Mouse (Mus musculus) small intestine, adult 2 months (tissue): ENCODE measurements around the gene Uap1l1. TPM values are rescaled to one million over a fixed set of nuclear protein-coding genes. Genes with fewer than 3 reads are reported as not detected.

Source experiments
- H3K27ac ChIP-seq: fragments of 200-500 bp; 2 replicates; pipeline ENCODE4 v1.5.1; 2012; ENCODE audit warnings: low read depth, low read length, control low read depth, inconsistent platforms; ENCODE audit not compliant: insufficient read depth
- H3K27me3 ChIP-seq: fragments of 200-500 bp; 2 replicates; pipeline ENCODE4 v1.6.1; 2012; ENCODE audit warnings: mild to moderate bottlenecking, moderate library complexity, low read length, inconsistent platforms; ENCODE audit not compliant: control insufficient read depth, insufficient read depth
- H3K36me3 ChIP-seq: fragments of 200-500 bp; 2 replicates; pipeline ENCODE4 v1.6.1; 2012; ENCODE audit warnings: mild to moderate bottlenecking, low read length, control low read depth, inconsistent platforms; ENCODE audit not compliant: control insufficient read depth, insufficient read depth
- H3K4me1 ChIP-seq: fragments of 200-500 bp; 2 replicates; pipeline ENCODE4 v1.6.1; 2012; ENCODE audit warnings: low read length, inconsistent platforms, mixed read lengths; ENCODE audit not compliant: control insufficient read depth, insufficient read depth, insufficient read length
- H3K4me3 ChIP-seq: fragments of 200-500 bp; 2 replicates; pipeline ENCODE4 v1.5.1; 2012; ENCODE audit warnings: low read depth, mild to moderate bottlenecking, control low read depth, inconsistent platforms, low read length, moderate library complexity
- CTCF ChIP-seq: fragments of 200-500 bp; IDR thresholded peaks from 2 replicates; pipeline ENCODE4 v1.5.1; 2012; ENCODE audit warnings: low read depth, mild to moderate bottlenecking, control low read depth, inconsistent platforms, low read length, moderate library complexity, mixed read lengths; ENCODE audit not compliant: insufficient replicate concordance, insufficient read length; ENCODE audit errors: extremely low read depth
- POLR2A ChIP-seq: fragments of 200-500 bp; IDR thresholded peaks from 2 replicates; pipeline ENCODE4 v1.6.1; 2012; ENCODE audit warnings: low read depth, mild to moderate bottlenecking, control low read depth, inconsistent platforms, low read length, moderate library complexity
- WGBS: fragments of 180-500 bp; shearing (Covaris S2); methylation state at CpG from one replicate; pipeline ENCODE4 v1.1.7; 2018; 5-methylcytosine and 5-hydroxymethylcytosine counted together
- polyA plus RNA-seq: library from polyadenylated mRNA; depleted of rRNA; stranded (reverse); fragments of >200 nt; gene quantifications from 2 replicates; pipeline ENCODE4 v1.2.3, GENCODE M21; 2012; rRNA removed

Uap1l1 gene
- polyA plus RNA-seq, 1 experiment: 360 TPM

GRCm38 (mm10) chr2:25318119-25318966, 47.1 kb downstream of the Uap1l1 start:
- peaks cover 8% of the 10 kb centered on the region; the same call in 1 of the 2 replicates for H3K27me3 ChIP-seq
- WGBS: 5% methylated on average over 31 of the region's 31 CpGs
- H3K4me1 ChIP-seq: peaks cover 5% of the 10 kb centered on the region; the same call in 1 of the 2 replicates
- H3K27ac ChIP-seq: no peak overlapping the region
- TF ChIP-seq POLR2A (no peak), CTCF (no peak)
- H3K36me3 ChIP-seq: no peaks in the 10 kb centered on the region
- peak overlapping the region; percentile 21; the same call in 1 of the 2 replicates for H3K4me3 ChIP-seq

- Histone ChIP-seq H3K4me3 (0 out of 2 replicates have a peak overlapping the region, but pooled peaks have one; percentile 33), H3K27me3 (peaks cover 16% of the 10 kb centered on the region), H3K27ac (no peak overlapping the region), H3K36me3 (no peaks in the 10 kb centered on the region), H3K4me1 (peaks cover 2% of the 10 kb centered on the region; the same call in 1 of the 2 replicates)
- 4% methylated on average over 11 of the region's 11 CpGs for WGBS
- no peak for TF ChIP-seq CTCF
- no peak for TF ChIP-seq POLR2A
These were observed 54.0 kb downstream of the Uap1l1 start for GRCm38 (mm10) chr2:25311491-25311891.

- no peaks in the 10 kb centered on the region for H3K36me3 ChIP-seq
- TF ChIP-seq CTCF (no peak), POLR2A (no peak)
- peaks cover 16% of the 10 kb centered on the region for H3K27me3 ChIP-seq
- peaks cover 2% of the 10 kb centered on the region; the same call in 1 of the 2 replicates for H3K4me1 ChIP-seq
- WGBS: 5% methylated on average over 22 of the region's 22 CpGs
- H3K27ac ChIP-seq: no peak overlapping the region
- H3K4me3 ChIP-seq: peak overlapping the region; percentile 33; the same call in 1 of the 2 replicates
These were observed 54.5 kb downstream of the Uap1l1 start for GRCm38 (mm10) chr2:25310969-25311368.

- TF ChIP-seq POLR2A: no peak
- no peak for TF ChIP-seq CTCF
- H3K27me3 ChIP-seq: peaks cover 16% of the 10 kb centered on the region
- 58% methylated on average over 10 of the region's 10 CpGs for WGBS
- H3K27ac ChIP-seq: no peak overlapping the region
- no peaks in the 10 kb centered on the region for H3K36me3 ChIP-seq
- peaks cover 2% of the 10 kb centered on the region; the same call in 1 of the 2 replicates for H3K4me1 ChIP-seq
- H3K4me3 ChIP-seq: no peak overlapping the region
These were observed 55.3 kb downstream of the Uap1l1 start for GRCm38 (mm10) chr2:25310180-25310579.

Other genes with a start within 250 kb of the Uap1l1 start
- 24.4 and 39.0 TPM in 2 replicates for gene Nrarp, start 184.9 kb downstream of the Uap1l1 start, polyA plus RNA-seq
- gene Tor4a, start 168.8 kb downstream of the Uap1l1 start, polyA plus RNA-seq: 37.3 and 49.3 TPM in 2 replicates
- 21.8 and 37.2 TPM in 2 replicates for gene Nelfb, start 154.2 kb downstream of the Uap1l1 start, polyA plus RNA-seq
- not detected in 2 replicates for gene Stpg3, start 151.0 kb downstream of the Uap1l1 start, polyA plus RNA-seq
- 0.10 TPM in 1 of 2 replicates, not detected in the other for gene Fam166a, start 146.9 kb downstream of the Uap1l1 start, polyA plus RNA-seq
- 481 and 881 TPM in 2 replicates for gene Tubb4b, start 141.0 kb downstream of the Uap1l1 start, polyA plus RNA-seq
- gene Slc34a3, start 131.3 kb downstream of the Uap1l1 start, polyA plus RNA-seq: 0.05 and 5.6 TPM in 2 replicates
- gene Rnf224, start 128.9 kb downstream of the Uap1l1 start, polyA plus RNA-seq: 0.10 TPM in 1 of 2 replicates, not detected in the other
- 7.3 and 145 TPM in 2 replicates for gene Rnf208, start 123.4 kb downstream of the Uap1l1 start, polyA plus RNA-seq
- 1.7 and 10.7 TPM in 2 replicates for gene Cysrt1, start 123.2 kb downstream of the Uap1l1 start, polyA plus RNA-seq
- 15.3 and 45.8 TPM in 2 replicates for gene AL732309.1, start 118.8 kb downstream of the Uap1l1 start, polyA plus RNA-seq
- 29.8 and 51.5 TPM in 2 replicates for gene Tmem203, start 110.2 kb downstream of the Uap1l1 start, polyA plus RNA-seq
- gene Tprn, start 103.1 kb downstream of the Uap1l1 start, polyA plus RNA-seq: 183 and 436 TPM in 2 replicates
- gene Ssna1, start 93.2 kb downstream of the Uap1l1 start, polyA plus RNA-seq: 40.7 and 55.9 TPM in 2 replicates
- gene Anapc2, start 93.2 kb downstream of the Uap1l1 start, polyA plus RNA-seq: 31.0 and 71.6 TPM in 2 replicates
- gene Tmem210, start 77.5 kb downstream of the Uap1l1 start, polyA plus RNA-seq: not detected in 2 replicates
- gene Lrrc26, start 75.8 kb downstream of the Uap1l1 start, polyA plus RNA-seq: 49.7 and 138 TPM in 2 replicates
- 0.34 and 0.63 TPM in 2 replicates for gene Grin1, start 46.5 kb downstream of the Uap1l1 start, polyA plus RNA-seq
- 11.1 and 20.5 TPM in 2 replicates for gene Man1b1, start 33.3 kb downstream of the Uap1l1 start, polyA plus RNA-seq
- gene Dpp7, start 9.3 kb downstream of the Uap1l1 start, polyA plus RNA-seq: 12.5 and 24.4 TPM in 2 replicates
- 15.4 and 28.8 TPM in 2 replicates for gene Sapcd2, start 6.6 kb upstream of the Uap1l1 start, polyA plus RNA-seq
- gene Entpd2, start 30.2 kb upstream of the Uap1l1 start, polyA plus RNA-seq: 25.8 and 50.7 TPM in 2 replicates
- 103 and 117 TPM in 2 replicates for gene Npdc1, start 33.7 kb upstream of the Uap1l1 start, polyA plus RNA-seq
- 0.68 and 0.76 TPM in 2 replicates for gene Fut7, start 57.6 kb upstream of the Uap1l1 start, polyA plus RNA-seq
- 15.0 and 18.5 TPM in 2 replicates for gene Abca2, start 63.0 kb upstream of the Uap1l1 start, polyA plus RNA-seq
- gene Clic3, start 91.2 kb upstream of the Uap1l1 start, polyA plus RNA-seq: 0.38 and 12.0 TPM in 2 replicates
- 48.6 and 62.7 TPM in 2 replicates for gene Paxx, start 95.4 kb upstream of the Uap1l1 start, polyA plus RNA-seq
- gene Ptgds, start 104.4 kb upstream of the Uap1l1 start, polyA plus RNA-seq: 0.28 and 0.39 TPM in 2 replicates
- gene Lcn12, start 128.2 kb upstream of the Uap1l1 start, polyA plus RNA-seq: not detected in 2 replicates
- 32.0 and 34.0 TPM in 2 replicates for gene Fbxw5, start 135.1 kb upstream of the Uap1l1 start, polyA plus RNA-seq
- 2.1 and 2.2 TPM in 2 replicates for gene C8g, start 136.0 kb upstream of the Uap1l1 start, polyA plus RNA-seq
- 8.2 and 13.7 TPM in 2 replicates for gene Traf2, start 181.3 kb upstream of the Uap1l1 start, polyA plus RNA-seq
- gene Edf1, start 192.2 kb upstream of the Uap1l1 start, polyA plus RNA-seq: 209 and 413 TPM in 2 replicates
- 0.52 and 1.1 TPM in 2 replicates for gene Mamdc4, start 209.2 kb upstream of the Uap1l1 start, polyA plus RNA-seq
- 15.8 and 29.7 TPM in 2 replicates for gene Phpt1, start 209.5 kb upstream of the Uap1l1 start, polyA plus RNA-seq
- 1.7 and 2.2 TPM in 2 replicates for gene Ajm1, start 216.1 kb upstream of the Uap1l1 start, polyA plus RNA-seq
- 35.3 and 47.6 TPM in 2 replicates for gene Rabl6, start 242.8 kb upstream of the Uap1l1 start, polyA plus RNA-seq